Mouse (Mus musculus): Measurements from ENCODE around the gene Cd2bp2.
"Not testable (repeated sequence)": the region's sequence is repeated elsewhere in the genome, so short reads cannot be mapped to it uniquely, and the experiment has no call there.

The Cd2bp2 gene

GRCm38 (mm10) chr7:127192989-127193388, 2.9 kb downstream of the Cd2bp2 start:
- intact Hi-C loops (cut with DNase I), result no loop called here

- intact Hi-C loops (cut with DNase I), result no loop called here
Observed at GRCm38 (mm10) chr7:127190672-127191071, 5.2 kb downstream of the Cd2bp2 start.

GRCm38 (mm10) chr7:127188305-127189276, 7.3 kb downstream of the Cd2bp2 start:
- intact Hi-C loops (cut with DNase I), result no loop called here

GRCm38 (mm10) chr7:127187351-127187750, 8.5 kb downstream of the Cd2bp2 start:
- intact Hi-C loops (cut with DNase I), result no loop called here

- intact Hi-C loops (cut with DNase I), result no loop called here
Observed at GRCm38 (mm10) chr7:127185601-127186000, 10.2 kb downstream of the Cd2bp2 start.

GRCm38 (mm10) chr7:127184720-127185119, 11.1 kb downstream of the Cd2bp2 start:
- intact Hi-C loops (cut with DNase I), result no loop called here

- intact Hi-C loops (cut with DNase I), result no loop called here
Observed at GRCm38 (mm10) chr7:127183828-127184227, 12.0 kb downstream of the Cd2bp2 start.

- intact Hi-C loops (cut with DNase I), result no loop called here
Observed at GRCm38 (mm10) chr7:127183345-127183744, 12.5 kb downstream of the Cd2bp2 start.

- intact Hi-C loops (cut with DNase I), result not testable (repeated sequence)
Observed at GRCm38 (mm10) chr7:127181724-127182123, 14.1 kb downstream of the Cd2bp2 start.

- intact Hi-C loops (cut with DNase I), result no loop called here
Observed at GRCm38 (mm10) chr7:127180783-127181182, 15.1 kb downstream of the Cd2bp2 start.

- intact Hi-C loops (cut with DNase I), result loop anchor here (5.0 kb wide), 2 partner anchors 45 to 60 kb away; no protein-coding TSS in a partner anchor
Observed at GRCm38 (mm10) chr7:127176937-127177336, 18.9 kb downstream of the Cd2bp2 start.

- intact Hi-C loops (cut with DNase I), result no loop called here
Observed at GRCm38 (mm10) chr7:127166501-127166900, 29.3 kb downstream of the Cd2bp2 start.

- intact Hi-C loops (cut with DNase I), result no loop called here
Observed at GRCm38 (mm10) chr7:127165607-127166493, 30.0 kb downstream of the Cd2bp2 start.

GRCm38 (mm10) chr7:127164002-127164401, 31.8 kb downstream of the Cd2bp2 start:
- intact Hi-C loops (cut with DNase I), result no loop called here

- intact Hi-C loops (cut with DNase I), result no loop called here
Observed at GRCm38 (mm10) chr7:127162546-127162945, 33.3 kb downstream of the Cd2bp2 start.

- intact Hi-C loops (cut with DNase I), result no loop called here
Observed at GRCm38 (mm10) chr7:127157548-127157947, 38.3 kb downstream of the Cd2bp2 start.

- intact Hi-C loops (cut with DNase I), result no loop called here
Observed at GRCm38 (mm10) chr7:127153477-127153876, 42.4 kb downstream of the Cd2bp2 start.

- intact Hi-C loops (cut with DNase I), result no loop called here
Observed at GRCm38 (mm10) chr7:127152464-127152863, 43.4 kb downstream of the Cd2bp2 start.

- intact Hi-C loops (cut with DNase I), result no loop called here
Observed at GRCm38 (mm10) chr7:127147901-127148300, 47.9 kb downstream of the Cd2bp2 start.

GRCm38 (mm10) chr7:127146267-127146603, 49.6 kb downstream of the Cd2bp2 start:
- intact Hi-C loops (cut with DNase I), result no loop called here

- intact Hi-C loops (cut with DNase I), result no loop called here
Observed at GRCm38 (mm10) chr7:127145387-127146266, 50.2 kb downstream of the Cd2bp2 start.
